Mouse (Mus musculus) liver, adult 2 months (tissue): ENCODE measurements around the gene Ctbp2. TPM values are rescaled to one million over a fixed set of nuclear protein-coding genes. Genes with fewer than 3 reads are reported as not detected.

Experiments used
- DNase-seq: peaks from one replicate; pipeline ENCODE4 v3.0.0-alpha.2; 2011; ENCODE audit warnings: low read depth, low spot score; ENCODE audit errors: extremely low read depth
- H3K27ac ChIP-seq: fragments of 200-500 bp; replicated peaks from 2 replicates; pipeline ENCODE4 v1.5.1; 2012; ENCODE audit warnings: low read depth, mild to moderate bottlenecking, control low read depth, inconsistent platforms, low read length; ENCODE audit not compliant: insufficient read depth
- H3K27me3 ChIP-seq: fragments of 200-500 bp; 2 replicates; pipeline ENCODE4 v1.6.1; 2012; ENCODE audit warnings: mild to moderate bottlenecking, moderate library complexity, low read length, inconsistent platforms; ENCODE audit not compliant: control insufficient read depth, insufficient read depth
- H3K36me3 ChIP-seq: fragments of 200-500 bp; 2 replicates; pipeline ENCODE4 v1.6.1; 2012; ENCODE audit warnings: low read length, inconsistent platforms; ENCODE audit not compliant: control insufficient read depth, insufficient read depth
- H3K4me1 ChIP-seq: fragments of 200-500 bp; 2 replicates; pipeline ENCODE4 v1.6.1; 2011; ENCODE audit warnings: low read length; ENCODE audit not compliant: control insufficient read depth, insufficient read depth
- H3K4me3 ChIP-seq: fragments of 200-500 bp; 2 replicates; pipeline ENCODE4 v1.5.1; 2011; ENCODE audit warnings: low read depth, mild to moderate bottlenecking, control low read depth, low read length, moderate library complexity; ENCODE audit not compliant: insufficient read depth
- H3K79me2 ChIP-seq: fragments of 200-500 bp; 2 replicates; pipeline ENCODE4 v1.6.1; 2012; ENCODE audit warnings: inconsistent platforms, mild to moderate bottlenecking, low read length, moderate library complexity; ENCODE audit not compliant: control insufficient read depth, insufficient read depth
- H3K9ac ChIP-seq: fragments of 200-500 bp; 2 replicates; pipeline ENCODE4 v1.6.1; 2012; ENCODE audit warnings: low read depth, mild to moderate bottlenecking, control low read depth, inconsistent platforms, low read length
- CTCF ChIP-seq: fragments of 200-500 bp; IDR thresholded peaks from 2 replicates; pipeline ENCODE4 v1.5.1; 2011; ENCODE audit warnings: low read depth, low read length, control low read depth
- POLR2A ChIP-seq: fragments of 200-500 bp; IDR thresholded peaks from 2 replicates; pipeline ENCODE4 v1.6.1; 2011; ENCODE audit warnings: low read length, control low read depth; ENCODE audit not compliant: insufficient read depth; ENCODE audit errors: extremely low read depth
- WGBS: fragments of 180-500 bp; shearing (Covaris S2); methylation state at CpG from one replicate; pipeline ENCODE4 v1.1.7; 2018; 5-methylcytosine and 5-hydroxymethylcytosine counted together
- polyA plus RNA-seq: library from polyadenylated mRNA; depleted of rRNA; stranded (reverse); fragments of >200 nt; gene quantifications from 2 replicates; pipeline ENCODE4 v1.2.3, GENCODE M21; 2012
- total RNA-seq: library from RNA; depleted of rRNA; stranded (reverse); fragments of >200 nt; gene quantifications from 2 replicates; pipeline ENCODE4 v1.2.3, GENCODE M21; 2014

Ctbp2 gene
- total and polyA plus RNA-seq, 2 experiments = 2.2 to 3.8 TPM

DNA sequence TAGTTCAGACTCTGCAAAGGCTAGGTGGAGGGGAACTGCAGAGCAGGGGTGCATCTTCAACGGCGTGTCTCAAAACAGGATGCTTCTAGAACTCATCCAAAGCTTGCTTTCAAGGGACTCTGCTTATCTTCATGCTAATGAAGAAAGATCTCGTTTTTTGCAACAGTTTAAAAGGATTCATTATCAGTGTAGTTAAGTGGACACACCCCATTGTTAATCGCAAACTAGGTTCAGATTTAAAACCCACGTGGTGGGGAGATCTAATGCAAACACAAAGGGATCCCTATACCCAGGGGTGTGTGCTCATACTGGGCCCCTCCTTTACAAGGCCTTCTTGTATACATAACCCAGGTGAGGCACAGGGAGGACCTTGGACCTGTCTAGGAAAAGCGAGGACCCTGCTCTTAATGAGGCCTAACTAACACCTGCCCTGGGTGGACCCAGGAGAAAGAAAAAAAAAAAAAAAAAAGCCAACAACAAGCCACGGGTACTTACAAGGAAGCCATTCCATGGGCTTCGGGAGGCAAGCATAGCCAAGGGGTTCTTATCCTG is 94.6 kb downstream of the Ctbp2 start:
- no peak overlapping the region for H3K9ac ChIP-seq
- no peaks in the 10 kb centered on the region for H3K27me3 ChIP-seq
- no peaks in the 10 kb centered on the region for H3K36me3 ChIP-seq
- TF ChIP-seq CTCF (no peak), POLR2A (no peak)
- H3K4me1 ChIP-seq = no peaks in the 10 kb centered on the region
- no peaks in the 10 kb centered on the region for H3K79me2 ChIP-seq
- DNase-seq = no peak
- H3K4me3 ChIP-seq = no peak overlapping the region
- WGBS = 46% methylated on average over 8 of the region's 8 CpGs
- no peak overlapping the region for H3K27ac ChIP-seq

DNA sequence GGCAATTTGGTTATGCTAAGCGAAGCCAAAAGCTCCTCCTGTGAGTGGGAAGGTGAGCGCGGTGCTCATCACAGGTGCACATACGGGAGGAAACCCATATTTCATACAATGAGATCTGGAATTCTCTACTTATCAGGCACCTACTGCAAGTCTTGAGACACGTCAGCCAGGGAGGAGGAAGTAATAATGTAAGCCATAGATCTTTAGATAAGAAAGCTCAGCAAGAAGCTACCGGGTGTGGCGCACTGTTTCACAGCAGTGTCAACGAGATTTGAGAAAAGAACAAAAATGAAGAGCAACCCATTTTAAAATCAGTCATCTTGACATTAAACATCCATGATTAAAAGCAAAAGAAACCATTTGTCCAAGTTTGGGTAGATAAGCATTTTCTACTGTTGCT is 95.2 kb downstream of the Ctbp2 start:
- Histone ChIP-seq H3K4me3 (no peak overlapping the region), H3K27ac (no peak overlapping the region), H3K79me2 (no peaks in the 10 kb centered on the region), H3K27me3 (no peaks in the 10 kb centered on the region), H3K36me3 (no peaks in the 10 kb centered on the region), H3K9ac (no peak overlapping the region), H3K4me1 (no peaks in the 10 kb centered on the region)
- DNase-seq = no peak
- 87% methylated on average over 8 of the region's 8 CpGs for WGBS
- TF ChIP-seq CTCF = no peak
- TF ChIP-seq POLR2A = no peak

DNA sequence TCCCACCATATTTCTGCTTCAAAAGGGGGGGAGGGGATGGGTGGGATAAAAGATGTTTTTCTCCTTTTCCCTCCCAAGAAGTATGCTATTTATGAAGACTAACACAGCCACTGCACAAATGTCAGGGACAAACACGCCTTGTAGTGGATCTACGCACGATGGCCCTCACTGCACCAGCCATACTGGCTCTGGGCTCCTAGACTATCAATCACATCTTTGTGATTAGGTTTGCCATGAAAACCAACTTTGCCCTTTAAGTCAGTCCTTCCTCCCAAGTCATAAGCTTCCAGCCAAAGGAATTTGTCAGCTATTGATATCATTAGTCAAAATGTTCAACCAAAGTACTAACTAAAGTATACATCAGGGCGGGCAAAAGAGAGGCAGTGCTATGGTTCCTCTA is 96.2 kb downstream of the Ctbp2 start:
- Histone ChIP-seq H3K36me3 (no peaks in the 10 kb centered on the region), H3K27ac (no peak overlapping the region), H3K9ac (no peak overlapping the region), H3K27me3 (no peaks in the 10 kb centered on the region), H3K4me1 (no peaks in the 10 kb centered on the region), H3K4me3 (no peak overlapping the region), H3K79me2 (no peaks in the 10 kb centered on the region)
- 88% methylated on average over 4 of the region's 4 CpGs for WGBS
- DNase-seq = no peak
- no peak for TF ChIP-seq POLR2A

DNA sequence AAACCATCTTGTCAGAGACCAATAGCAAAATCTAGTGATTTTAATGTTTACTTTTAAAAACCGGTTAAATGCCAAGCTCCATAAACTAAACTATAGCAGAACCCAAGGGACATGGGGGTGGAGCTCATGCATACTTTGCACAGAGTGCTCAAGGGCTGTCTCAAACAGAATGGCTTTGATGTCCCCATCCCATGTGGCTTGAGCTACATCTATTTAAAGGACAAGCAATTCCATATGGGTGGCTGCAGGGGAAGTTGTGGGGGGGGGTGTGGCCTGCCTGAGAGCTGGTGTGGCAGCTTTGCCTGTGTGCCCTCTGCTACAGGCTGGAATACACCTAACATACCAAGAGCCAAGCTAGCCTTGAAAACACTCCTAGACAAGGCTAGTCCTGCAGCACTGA is 99.5 kb downstream of the Ctbp2 start:
- Histone ChIP-seq H3K4me1 (0 out of 2 replicates have a peak, but pooled peaks cover 2% of the 10 kb centered on the region), H3K9ac (no peak overlapping the region), H3K4me3 (no peak overlapping the region), H3K79me2 (no peaks in the 10 kb centered on the region), H3K27ac (no peak overlapping the region), H3K36me3 (no peaks in the 10 kb centered on the region), H3K27me3 (no peaks in the 10 kb centered on the region)
- WGBS = 81% methylated on average over 1 of the region's 1 CpGs
- DNase-seq = no peak
- no peak for TF ChIP-seq POLR2A
- no peak for TF ChIP-seq CTCF

DNA sequence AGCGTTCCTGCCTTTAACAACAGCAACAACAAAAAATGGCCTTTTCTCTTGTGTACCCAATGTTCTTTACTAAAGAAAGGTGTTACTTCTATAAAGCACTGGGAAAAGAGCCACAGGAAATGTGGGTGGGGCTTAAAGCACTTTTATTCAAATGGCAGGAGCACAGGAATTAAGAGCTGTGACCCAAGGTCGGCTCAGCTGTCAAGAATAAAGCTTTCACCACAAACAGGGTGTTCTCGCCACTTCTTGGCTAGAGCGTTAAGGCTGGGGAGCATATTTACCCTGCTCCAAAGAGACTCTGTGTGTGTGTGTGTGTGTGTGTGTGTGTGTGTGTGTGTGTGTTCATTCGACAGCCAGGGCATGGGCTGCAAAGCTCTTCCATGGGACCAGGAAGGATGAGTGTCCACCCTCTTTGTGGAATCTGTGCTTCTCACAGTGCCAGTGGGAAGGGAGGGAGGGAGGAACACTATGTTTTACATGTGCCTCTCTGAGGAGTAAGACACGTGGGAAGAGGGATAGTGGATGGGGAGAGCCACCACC is 104.6 kb downstream of the Ctbp2 start:
- Histone ChIP-seq H3K27ac (no peak overlapping the region), H3K9ac (no peak overlapping the region), H3K4me3 (no peak overlapping the region), H3K27me3 (no peaks in the 10 kb centered on the region), H3K4me1 (0 out of 2 replicates have a peak, but pooled peaks cover 2% of the 10 kb centered on the region), H3K36me3 (no peaks in the 10 kb centered on the region), H3K79me2 (no peaks in the 10 kb centered on the region)
- 59% methylated on average over 6 of the region's 6 CpGs for WGBS
- DNase-seq = no peak
- TF ChIP-seq POLR2A = no peak
- TF ChIP-seq CTCF = no peak

DNA sequence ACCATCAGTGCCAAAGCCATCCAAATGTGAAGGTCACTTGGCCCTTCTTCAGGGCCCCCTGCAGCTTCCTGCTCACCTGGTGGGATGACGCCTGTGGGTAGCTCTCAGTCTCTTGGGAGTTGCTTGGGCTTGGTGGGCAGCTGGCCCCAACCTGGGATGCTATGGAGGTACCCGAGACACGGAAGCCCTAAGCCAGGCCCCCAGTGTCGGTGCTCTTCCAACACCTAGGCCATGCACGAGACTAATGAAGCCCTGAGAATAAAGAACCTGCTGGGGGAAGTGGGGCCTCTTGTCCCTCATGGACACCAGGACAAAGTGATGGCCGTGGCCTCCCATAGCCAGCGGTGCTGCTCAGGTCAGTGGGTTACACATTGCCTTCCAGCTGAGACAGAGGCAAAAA is 105.2 kb downstream of the Ctbp2 start:
- Histone ChIP-seq H3K79me2 (no peaks in the 10 kb centered on the region), H3K36me3 (no peaks in the 10 kb centered on the region), H3K4me1 (0 out of 2 replicates have a peak, but pooled peaks cover 2% of the 10 kb centered on the region), H3K4me3 (no peak overlapping the region), H3K27ac (no peak overlapping the region), H3K9ac (no peak overlapping the region), H3K27me3 (no peaks in the 10 kb centered on the region)
- WGBS = 87% methylated on average over 7 of the region's 7 CpGs
- no peak for DNase-seq
- TF ChIP-seq CTCF (no peak), POLR2A (no peak)
